Mouse (Mus musculus) MEL (cell line): ENCODE results near the gene Rps6ka2. TPM values are rescaled to one million over a fixed set of nuclear protein-coding genes. Genes with fewer than 3 reads are reported as not detected.

Source experiments
- DNase-seq: peaks from one replicate; pipeline ENCODE4 v3.0.0; 2011; ENCODE audit warnings: low read depth, low spot score
- H3K27ac ChIP-seq: 2 replicates; pipeline ENCODE4 v1.5.1; 2012; ENCODE audit warnings: low read depth, mild to moderate bottlenecking, control low read depth, low read length, moderate library complexity; ENCODE audit not compliant: control insufficient read depth
- H3K27me3 ChIP-seq, 2 experiments: fragments of 150-350 bp in 1 of 2; sonication (generic) in 1 of 2; 2 replicates each; pipeline ENCODE4 v1.6.1; 2012; ENCODE audit warnings: low read length in 2 of 2, mild to moderate bottlenecking in 2 of 2, improper control_type of control experiment in 1 of 2, moderate library complexity in 1 of 2; ENCODE audit not compliant: insufficient read depth in 2 of 2, control insufficient read depth in 1 of 2
- H3K36me3 ChIP-seq, 2 experiments: 2 replicates each; pipeline ENCODE4 v1.6.1; 2012 to 2014; ENCODE audit warnings: low read length in 2 of 2, improper control_type of control experiment in 1 of 2, inconsistent platforms in 1 of 2, mild to moderate bottlenecking in 1 of 2; ENCODE audit not compliant: insufficient read depth in 2 of 2, control insufficient read depth in 1 of 2
- H3K4me1 ChIP-seq, 2 experiments: fragments of 150-350 bp in 1 of 2; sonication (generic) in 1 of 2; 2 replicates each; pipeline ENCODE4 v1.6.1; 2012; ENCODE audit warnings: low read length in 2 of 2, improper control_type of control experiment in 1 of 2, mild to moderate bottlenecking in 1 of 2; ENCODE audit not compliant: insufficient read depth in 2 of 2, control insufficient read depth in 1 of 2
- H3K4me3 ChIP-seq, 2 experiments: fragments of 150-350 bp in 1 of 2; sonication (generic) in 1 of 2; 2 replicates each; pipeline ENCODE4 v1.5.1; 2012; ENCODE audit warnings: low read depth in 2 of 2, low read length in 2 of 2, mild to moderate bottlenecking in 2 of 2, moderate library complexity in 2 of 2, control low read depth in 1 of 2, improper control_type of control experiment in 1 of 2; ENCODE audit not compliant: control insufficient read depth in 1 of 2, insufficient read depth in 1 of 2
- H3K79me2 ChIP-seq: 2 replicates; pipeline ENCODE4 v1.6.1; 2012; ENCODE audit warnings: mild to moderate bottlenecking, low read length, moderate library complexity; ENCODE audit not compliant: control insufficient read depth, poor library complexity, insufficient read depth
- H3K9ac ChIP-seq: 2 replicates; pipeline ENCODE4 v1.6.1; 2012; ENCODE audit warnings: low read depth, mild to moderate bottlenecking, control low read depth, low read length, moderate library complexity; ENCODE audit not compliant: control insufficient read depth, poor library complexity, severe bottlenecking
- H3K9me3 ChIP-seq: fragments of 150-350 bp; sonication (generic); replicated peaks from 2 replicates; pipeline ENCODE4 v1.6.1; 2012; ENCODE audit warnings: mild to moderate bottlenecking, low read length, improper control_type of control experiment, moderate library complexity; ENCODE audit not compliant: insufficient read depth
- BHLHE40 ChIP-seq: IDR thresholded peaks from 2 replicates; pipeline ENCODE4 v1.6.1; 2012; ENCODE audit warnings: low read depth, mild to moderate bottlenecking, inconsistent platforms, low read length, improper control_type of control experiment, borderline replicate concordance
- CTCF ChIP-seq, 3 experiments: IDR thresholded peaks in 2 of 3; conservative IDR thresholded peaks in 1 of 3; 2 replicates each; pipeline ENCODE4 v1.5.1; 2011 to 2012; ENCODE audit warnings: low read length in 3 of 3, low read depth in 2 of 3, mild to moderate bottlenecking in 2 of 3, improper control_type of control experiment in 1 of 3, inconsistent platforms in 1 of 3, mixed read lengths in 1 of 3, moderate library complexity in 1 of 3; ENCODE audit not compliant: control insufficient read depth in 1 of 3, insufficient read depth in 1 of 3, poor library complexity in 1 of 3, severe bottlenecking in 1 of 3
- E2F4 ChIP-seq: IDR thresholded peaks from 2 replicates; pipeline ENCODE4 v1.6.1; 2011; ENCODE audit warnings: low read depth, low read length, improper control_type of control experiment, borderline replicate concordance
- ELF1 ChIP-seq: IDR thresholded peaks from 2 replicates; pipeline ENCODE4 v1.6.1; 2014; ENCODE audit warnings: low read depth, mild to moderate bottlenecking, inconsistent platforms, low read length, improper control_type of control experiment, moderate library complexity
- EP300 ChIP-seq, 2 experiments: IDR thresholded peaks; 2 replicates each; pipeline ENCODE4 v1.6.1; 2011; ENCODE audit warnings: improper control_type of control experiment in 2 of 2, low read length in 2 of 2, low read depth in 1 of 2, mild to moderate bottlenecking in 1 of 2
- ETS1 ChIP-seq: IDR thresholded peaks from 2 replicates; pipeline ENCODE4 v1.6.1; 2012; ENCODE audit warnings: low read depth, mild to moderate bottlenecking, inconsistent platforms, low read length, improper control_type of control experiment, moderate library complexity
- JUND ChIP-seq: IDR thresholded peaks from 2 replicates; pipeline ENCODE4 v1.6.1; 2011; ENCODE audit warnings: low read depth, mild to moderate bottlenecking, improper control_type of control experiment, low read length
- KAT2A ChIP-seq: conservative IDR thresholded peaks from 2 replicates; pipeline ENCODE4 v1.6.1; 2012; ENCODE audit warnings: low read depth, low read length, improper control_type of control experiment, inconsistent platforms
- MAX ChIP-seq: IDR thresholded peaks from 2 replicates; pipeline ENCODE4 v1.6.1; 2011; ENCODE audit warnings: low read length, improper control_type of control experiment
- MEF2A ChIP-seq: IDR thresholded peaks from 2 replicates; pipeline ENCODE4 v1.6.1; 2014; ENCODE audit warnings: low read depth, mild to moderate bottlenecking, inconsistent platforms, low read length, improper control_type of control experiment; ENCODE audit not compliant: poor library complexity, insufficient replicate concordance, severe bottlenecking; ENCODE audit errors: extremely low read depth
- MYB ChIP-seq: IDR thresholded peaks from 2 replicates; pipeline ENCODE4 v1.6.1; 2011; ENCODE audit warnings: mild to moderate bottlenecking, low read depth, low read length, improper control_type of control experiment
- MYC ChIP-seq: IDR thresholded peaks from 2 replicates; pipeline ENCODE4 v1.6.1; 2011; ENCODE audit warnings: low read depth, mild to moderate bottlenecking, low read length, improper control_type of control experiment, moderate library complexity
- NELFE ChIP-seq: IDR thresholded peaks from 2 replicates; pipeline ENCODE4 v1.6.1; 2011; ENCODE audit warnings: low read depth, low read length, improper control_type of control experiment
- NRF1 ChIP-seq: IDR thresholded peaks from 2 replicates; pipeline ENCODE4 v1.6.1; 2014; ENCODE audit warnings: low read depth, mild to moderate bottlenecking, inconsistent platforms, low read length, improper control_type of control experiment, moderate library complexity; ENCODE audit not compliant: poor library complexity, insufficient read depth, severe bottlenecking
- POLR2AphosphoS2 ChIP-seq: IDR thresholded peaks from 2 replicates; pipeline ENCODE4 v1.6.1; 2011; ENCODE audit warnings: low read length, improper control_type of control experiment
- POLR2AphosphoS5 ChIP-seq: IDR thresholded peaks from 2 replicates; pipeline ENCODE4 v1.6.1; 2012; ENCODE audit warnings: low read depth, borderline replicate concordance, mild to moderate bottlenecking, inconsistent platforms, low read length, moderate library complexity, mixed read lengths
- RAD21 ChIP-seq: IDR thresholded peaks from 2 replicates; pipeline ENCODE4 v1.6.1; 2011; ENCODE audit warnings: mild to moderate bottlenecking, low read depth, low read length, improper control_type of control experiment
- RCOR1 ChIP-seq: IDR thresholded peaks from 2 replicates; pipeline ENCODE4 v1.6.1; 2012; ENCODE audit warnings: low read depth, mild to moderate bottlenecking, inconsistent platforms, low read length, improper control_type of control experiment
- SIN3A ChIP-seq: IDR thresholded peaks from 2 replicates; pipeline ENCODE4 v1.6.1; 2012; ENCODE audit warnings: low read length, improper control_type of control experiment, inconsistent platforms
- SMC3 ChIP-seq: IDR thresholded peaks from 2 replicates; pipeline ENCODE4 v1.6.1; 2011; ENCODE audit warnings: low read depth, low read length, improper control_type of control experiment
- TAL1 ChIP-seq: IDR thresholded peaks from 2 replicates; pipeline ENCODE4 v1.6.1; 2012; ENCODE audit warnings: mild to moderate bottlenecking, inconsistent platforms, low read length, moderate library complexity, mixed read lengths
- TCF12 ChIP-seq: IDR thresholded peaks from 2 replicates; pipeline ENCODE4 v1.6.1; 2014; ENCODE audit warnings: low read depth, mild to moderate bottlenecking, inconsistent platforms, low read length, improper control_type of control experiment, moderate library complexity
- USF1 ChIP-seq: IDR thresholded peaks from 2 replicates; pipeline ENCODE4 v1.6.1; 2014; ENCODE audit warnings: low read depth, mild to moderate bottlenecking, inconsistent platforms, low read length, improper control_type of control experiment, moderate library complexity
- USF2 ChIP-seq, 2 experiments: IDR thresholded peaks; 2 replicates each; pipeline ENCODE4 v1.6.1; 2011 to 2012; ENCODE audit warnings: improper control_type of control experiment in 2 of 2, low read length in 2 of 2, borderline replicate concordance in 1 of 2, inconsistent platforms in 1 of 2, low read depth in 1 of 2, mild to moderate bottlenecking in 1 of 2; ENCODE audit not compliant: insufficient read depth in 1 of 2
- ZC3H11A ChIP-seq: IDR thresholded peaks from 2 replicates; pipeline ENCODE4 v1.6.1; 2012; ENCODE audit warnings: low read depth, mild to moderate bottlenecking, inconsistent platforms, low read length, improper control_type of control experiment
- ZMIZ1 ChIP-seq: IDR thresholded peaks from 2 replicates; pipeline ENCODE4 v1.6.1; 2012; ENCODE audit warnings: low read depth, mild to moderate bottlenecking, inconsistent platforms, low read length, improper control_type of control experiment, moderate library complexity
- polyA plus RNA-seq, 2 experiments: library from polyadenylated mRNA; stranded (reverse) in 1 of 2; unstranded in 1 of 2; fragments of >175 nt in 1 of 2; fragments of >200 nt in 1 of 2; gene quantifications; 2 replicates each; pipeline versions ENCODE4 v1.2.1 to v1.2.4; 2012; ENCODE audit warnings: low replicate concordance in 2 of 2, low read depth in 1 of 2; ENCODE audit not compliant: insufficient read length in 2 of 2, insufficient read depth in 1 of 2, missing spikeins in 1 of 2
- total RNA-seq: library from RNA; depleted of rRNA; stranded (reverse); fragments of 300-350 nt; gene quantifications from 2 replicates; pipeline ENCODE4 v1.2.3, GENCODE M21; 2012

The Rps6ka2 gene
- total and polyA plus RNA-seq, 3 experiments, result 6.0 to 11.2 TPM; not detected in 1

GRCm38 (mm10) chr17:7176394-7176793, 6.5 kb downstream of the Rps6ka2 start:
- H3K36me3 ChIP-seq, result peaks cover 0 to 36% of the 10 kb centered on the region in 2 experiments; a peak in 2 of 4 replicates
- no peaks in the 10 kb centered on the region for H3K27me3 ChIP-seq
- DNase-seq, result peak; percentile 79
- H3K9ac ChIP-seq, result no peak overlapping the region
- TF ChIP-seq POLR2AphosphoS2 (no peak), TAL1 (peak; percentile 34; the same call in 1 of the 2 replicates), ETS1 (peak; percentile 64), NRF1 (0 out of 2 replicates have a peak, but pooled peaks have one; percentile 8), NELFE (no peak), MEF2A (no peak), TCF12 (peak; percentile 36; the same call in 1 of the 2 replicates), SIN3A (0 out of 2 replicates have a peak, but pooled peaks have one; percentile 14), MYC (0 out of 2 replicates have a peak, but pooled peaks have one; percentile 23)
- no peaks in the 10 kb centered on the region for H3K9me3 ChIP-seq
- H3K4me1 ChIP-seq, result peaks cover 24 to 33% of the 10 kb centered on the region in 2 experiments
- no peaks in the 10 kb centered on the region for H3K79me2 ChIP-seq
- H3K27ac ChIP-seq, result no peak overlapping the region
- H3K4me3 ChIP-seq, result no peak overlapping the region

DNA sequence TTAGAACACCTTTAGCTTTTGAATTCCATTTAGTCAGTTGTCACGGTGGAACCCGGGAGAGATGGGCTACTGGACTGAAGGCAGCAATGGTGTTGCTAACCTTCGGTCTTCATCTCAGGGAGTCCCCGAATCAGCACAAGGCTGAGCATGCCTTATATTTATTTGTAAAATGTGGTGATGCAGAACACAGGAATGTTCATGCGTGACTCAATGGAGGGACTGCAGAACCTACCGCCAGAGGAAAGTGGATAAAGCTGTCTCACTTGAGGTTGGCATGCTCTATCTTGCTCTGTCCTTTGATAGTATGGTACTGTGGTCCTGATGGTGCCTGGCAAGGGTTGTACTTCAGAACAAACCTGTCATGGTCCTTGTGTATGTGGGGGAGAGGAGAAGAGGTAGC, 8.3 kb downstream of the Rps6ka2 start:
- H3K4me1 ChIP-seq, result peaks cover 18 to 26% of the 10 kb centered on the region in 2 experiments
- peaks cover 0 to 26% of the 10 kb centered on the region in 2 experiments; a peak in 2 of 4 replicates for H3K36me3 ChIP-seq
- no peaks in the 10 kb centered on the region for H3K27me3 ChIP-seq
- H3K27ac ChIP-seq, result no peak overlapping the region
- no peak overlapping the region for H3K9ac ChIP-seq
- H3K4me3 ChIP-seq, result no peak overlapping the region
- H3K9me3 ChIP-seq, result no peaks in the 10 kb centered on the region
- H3K79me2 ChIP-seq, result no peaks in the 10 kb centered on the region
- no peak for DNase-seq
- TF ChIP-seq EP300 (IDR thresholded peaks at IDR 0.05; ENCODE audit: low read depth in 1 of 2, low read length in 2 of 2), result no peak
- no peak for TF ChIP-seq MYC
- no peak for TF ChIP-seq JUND
- no peak for TF ChIP-seq USF2 (IDR thresholded peaks at IDR 0.05; ENCODE audit: borderline replicate concordance in 1 of 2, insufficient read depth in 1 of 2, low read depth in 1 of 2, low read length in 2 of 2)

GRCm38 (mm10) chr17:7182187-7182586, 12.3 kb downstream of the Rps6ka2 start:
- Histone ChIP-seq H3K27ac (no peak overlapping the region), H3K4me3 (no peak overlapping the region)
- no peak for TF ChIP-seq ZC3H11A
- TF ChIP-seq BHLHE40, result no peak
- no peak for TF ChIP-seq E2F4
- TF ChIP-seq MYC, result no peak
- TF ChIP-seq SMC3, result no peak
- TF ChIP-seq POLR2AphosphoS5, result no peak
- no peak for TF ChIP-seq ZMIZ1
- TF ChIP-seq RAD21, result no peak
- no peak for TF ChIP-seq TAL1
- TF ChIP-seq MYB, result no peak
- no peak for TF ChIP-seq RCOR1
- no peak for TF ChIP-seq KAT2A
- no peak for TF ChIP-seq CTCF (IDR thresholded peaks at IDR 0.05 in 2 of 3, conservative IDR thresholded peaks at IDR 0.05 in 1 of 3; ENCODE audit: control insufficient read depth in 1 of 3, insufficient read depth in 1 of 3, low read depth in 2 of 3, low read length in 3 of 3, poor library complexity in 1 of 3, severe bottlenecking in 1 of 3)
- no peak for TF ChIP-seq ELF1
- TF ChIP-seq USF1, result no peak
- TF ChIP-seq EP300 (IDR thresholded peaks at IDR 0.05; ENCODE audit: low read depth in 1 of 2, low read length in 2 of 2), result no peak
- no peak for TF ChIP-seq MAX

More at GRCm38 (mm10) chr17:7182187-7182586, 12.3 kb downstream of the Rps6ka2 start:
- DNase-seq, result no peak
- no peaks in the 10 kb centered on the region; a peak in 1 of 4 replicates for H3K4me1 ChIP-seq
- no peaks in the 10 kb centered on the region for H3K9me3 ChIP-seq
- H3K9ac ChIP-seq, result no peak overlapping the region
- no peaks in the 10 kb centered on the region for H3K27me3 ChIP-seq
- H3K79me2 ChIP-seq, result no peaks in the 10 kb centered on the region
- H3K36me3 ChIP-seq, result no peaks in the 10 kb centered on the region
